ENCODE assay signal across 1 mouse cellular context in genomic region chr17:21515403-21516105, GRCm38 (mm10).
TF ChIP-seq lines count a peak whose summit lies in the region.

No protein-coding gene starts in this region.

TF ChIP-seq in C2C12, 6 proteins besides CTCF, POLR2A, EP300 and RAD21:
- no peak for TF ChIP-seq MAX (IDR thresholded peaks at IDR 0.05)
- no peak for TF ChIP-seq CEBPB (IDR thresholded peaks at IDR 0.05; ENCODE audit: low read depth)
- TF ChIP-seq FOSL1 (IDR thresholded peaks at IDR 0.05; ENCODE audit: insufficient read depth, low read length, poor library complexity, severe bottlenecking): no peak
- no peak for TF ChIP-seq USF1 (IDR thresholded peaks at IDR 0.05; ENCODE audit: low read depth)
- no peak for TF ChIP-seq MYOG (IDR thresholded peaks at IDR 0.05; ENCODE audit: control insufficient read depth, extremely low read depth, insufficient read length)
- TF ChIP-seq MYOD1 (IDR thresholded peaks at IDR 0.05; ENCODE audit: control insufficient read depth, insufficient read length, low read depth): no peak
